Mouse (Mus musculus) intestine, embryonic 16.5 days (tissue): ENCODE measurements around the gene Zdhhc17. TPM values are rescaled to one million over a fixed set of nuclear protein-coding genes. Genes with fewer than 3 reads are reported as not detected.

Experiments used
- ATAC-seq: fragments of 200-750 bp; cut with Nextera tagmentation; 2 replicates; pipeline ENCODE4 v1.8.0; 2017; ENCODE audit warnings: moderate TSS enrichment, moderate library complexity
- H3K27ac ChIP-seq: fragments of 300-500 bp; sonication (generic); 2 replicates; pipeline ENCODE4 v1.5.1; 2014; ENCODE audit warnings: mild to moderate bottlenecking, low read length
- H3K27me3 ChIP-seq: fragments of 300-500 bp; sonication (generic); replicated peaks from 2 replicates; pipeline ENCODE4 v1.6.1; 2014; ENCODE audit warnings: low read length, control low read depth, mixed read lengths; ENCODE audit not compliant: control insufficient read depth, insufficient read depth
- H3K36me3 ChIP-seq: fragments of 300-500 bp; sonication (generic); 2 replicates; pipeline ENCODE4 v1.6.1; 2014; ENCODE audit warnings: low read length, control low read depth; ENCODE audit not compliant: control insufficient read depth, insufficient read depth
- H3K4me1 ChIP-seq: fragments of 300-500 bp; sonication (generic); 2 replicates; pipeline ENCODE4 v1.6.1; 2014; ENCODE audit warnings: low read length, control low read depth, mixed read lengths; ENCODE audit not compliant: control insufficient read depth, insufficient read depth
- H3K4me2 ChIP-seq: fragments of 300-500 bp; sonication (generic); 2 replicates; pipeline ENCODE4 v1.6.1; 2014; ENCODE audit warnings: low read depth, low read length, control low read depth
- H3K4me3 ChIP-seq: fragments of 300-500 bp; sonication (generic); 2 replicates; pipeline ENCODE4 v1.5.1; 2014; ENCODE audit warnings: mild to moderate bottlenecking, low read length
- H3K9ac ChIP-seq: fragments of 300-500 bp; sonication (generic); 2 replicates; pipeline ENCODE4 v1.6.1; 2014; ENCODE audit warnings: low read depth, low read length
- H3K9me3 ChIP-seq: fragments of 300-500 bp; sonication (generic); 2 replicates; pipeline ENCODE4 v1.6.1; 2016; ENCODE audit warnings: low read length, control low read depth; ENCODE audit not compliant: control insufficient read depth
- WGBS: fragments of 180-500 bp; shearing (Covaris S2); extraction: QIAGEN DNeasy Blood & Tissue Kit; methylation state at CpG from one replicate; pipeline ENCODE4 v1.1.7; 2014; 5-methylcytosine and 5-hydroxymethylcytosine counted together
- polyA plus RNA-seq: library from polyadenylated mRNA; unstranded; fragments of >200 nt; fragmentation: Nextera tagmentation; extraction: Ambion mirVana; gene quantifications from 2 replicates; pipeline ENCODE4 v1.2.1, GENCODE M21; 2015

Zdhhc17 gene
- polyA plus RNA-seq, 1 experiment from 2014 or later = 14.8 TPM

GRCm38 (mm10) chr10:111031511-111032365 is 21.8 kb upstream of the Zdhhc17 start:
- no peaks in the 10 kb centered on the region for H3K27me3 ChIP-seq
- 45% methylated on average over 20 of the region's 20 CpGs for WGBS
- no peak overlapping the region for H3K9ac ChIP-seq
- H3K4me2 ChIP-seq = peak overlapping the region; percentile 16
- no peaks in the 10 kb centered on the region for H3K9me3 ChIP-seq
- H3K4me1 ChIP-seq = no peaks in the 10 kb centered on the region
- peak overlapping the region; percentile 17 for H3K4me3 ChIP-seq
- no peak overlapping the region for H3K27ac ChIP-seq
- no peaks in the 10 kb centered on the region for H3K36me3 ChIP-seq
- no peak for ATAC-seq

- no peaks in the 10 kb centered on the region for H3K27me3 ChIP-seq
- 87% methylated on average over 2 of the region's 2 CpGs for WGBS
- H3K9ac ChIP-seq = no peak overlapping the region
- H3K4me3 ChIP-seq = no peak overlapping the region
- no peak for ATAC-seq
- no peak overlapping the region for H3K27ac ChIP-seq
- H3K4me1 ChIP-seq = no peaks in the 10 kb centered on the region
- H3K9me3 ChIP-seq = no peaks in the 10 kb centered on the region
- H3K36me3 ChIP-seq = no peaks in the 10 kb centered on the region
- H3K4me2 ChIP-seq = no peak overlapping the region
These were observed 20.9 kb upstream of the Zdhhc17 start for GRCm38 (mm10) chr10:111030845-111031244.

- Histone ChIP-seq H3K27me3 (no peaks in the 10 kb centered on the region), H3K27ac (no peak overlapping the region), H3K9me3 (no peaks in the 10 kb centered on the region), H3K4me1 (no peaks in the 10 kb centered on the region), H3K4me3 (no peak overlapping the region), H3K9ac (no peak overlapping the region), H3K36me3 (no peaks in the 10 kb centered on the region), H3K4me2 (no peak overlapping the region)
- 83% methylated on average over 6 of the region's 6 CpGs for WGBS
- ATAC-seq = no peak
These were observed 16.2 kb upstream of the Zdhhc17 start for GRCm38 (mm10) chr10:111026106-111026505.

GRCm38 (mm10) chr10:111024746-111025145 is 14.8 kb upstream of the Zdhhc17 start:
- no peak overlapping the region for H3K27ac ChIP-seq
- 67% methylated on average over 4 of the region's 4 CpGs for WGBS
- ATAC-seq = no peak
- no peaks in the 10 kb centered on the region for H3K9me3 ChIP-seq
- H3K27me3 ChIP-seq = no peaks in the 10 kb centered on the region
- no peak overlapping the region for H3K9ac ChIP-seq
- H3K4me1 ChIP-seq = no peaks in the 10 kb centered on the region
- H3K4me3 ChIP-seq = no peak overlapping the region
- no peaks in the 10 kb centered on the region for H3K36me3 ChIP-seq
- no peak overlapping the region for H3K4me2 ChIP-seq

GRCm38 (mm10) chr10:111014476-111014875 is 4.5 kb upstream of the Zdhhc17 start:
- Histone ChIP-seq H3K4me2 (no peak overlapping the region), H3K9ac (no peak overlapping the region), H3K36me3 (no peaks in the 10 kb centered on the region), H3K27ac (no peak overlapping the region), H3K4me1 (no peaks in the 10 kb centered on the region), H3K9me3 (no peaks in the 10 kb centered on the region), H3K27me3 (no peaks in the 10 kb centered on the region), H3K4me3 (no peak overlapping the region)
- 83% methylated on average over 17 of the region's 17 CpGs for whole genome bisulfite sequencing
- ATAC-seq = no peak

GRCm38 (mm10) chr10:111013265-111013664 is 3.3 kb upstream of the Zdhhc17 start:
- H3K4me2 ChIP-seq = no peak overlapping the region
- H3K27me3 ChIP-seq = no peaks in the 10 kb centered on the region
- no peak for ATAC-seq
- H3K9me3 ChIP-seq = no peaks in the 10 kb centered on the region
- 93% methylated on average over 3 of the region's 3 CpGs for WGBS
- H3K4me3 ChIP-seq = no peak overlapping the region
- no peaks in the 10 kb centered on the region for H3K36me3 ChIP-seq
- no peak overlapping the region for H3K27ac ChIP-seq
- H3K9ac ChIP-seq = no peak overlapping the region
- H3K4me1 ChIP-seq = no peaks in the 10 kb centered on the region

GRCm38 (mm10) chr10:111012496-111013038 is 2.6 kb upstream of the Zdhhc17 start:
- Histone ChIP-seq H3K4me1 (no peaks in the 10 kb centered on the region), H3K27ac (no peak overlapping the region), H3K4me2 (no peak overlapping the region), H3K4me3 (no peak overlapping the region), H3K9me3 (no peaks in the 10 kb centered on the region), H3K36me3 (no peaks in the 10 kb centered on the region), H3K9ac (no peak overlapping the region), H3K27me3 (no peaks in the 10 kb centered on the region)
- WGBS = 64% methylated on average over 5 of the region's 5 CpGs
- no peak for ATAC-seq

GRCm38 (mm10) chr10:111011226-111011765 is 1.4 kb upstream of the Zdhhc17 start:
- Histone ChIP-seq H3K27ac (peak overlapping the region; percentile 96), H3K4me1 (no peaks in the 10 kb centered on the region), H3K4me2 (peak overlapping the region; percentile 75), H3K27me3 (no peaks in the 10 kb centered on the region), H3K9ac (peak overlapping the region; percentile 98), H3K4me3 (peak overlapping the region; percentile 94), H3K9me3 (no peaks in the 10 kb centered on the region), H3K36me3 (no peaks in the 10 kb centered on the region)
- no peak for ATAC-seq
- WGBS = 2% methylated on average over 14 of the region's 14 CpGs

GRCm38 (mm10) chr10:111010480-111011225 is 713 bp upstream of the Zdhhc17 start:
- Histone ChIP-seq H3K36me3 (no peaks in the 10 kb centered on the region), H3K27ac (peak overlapping the region; percentile 96), H3K4me3 (peak overlapping the region; percentile 94), H3K27me3 (no peaks in the 10 kb centered on the region), H3K9me3 (no peaks in the 10 kb centered on the region), H3K9ac (peak overlapping the region; percentile 98), H3K4me1 (no peaks in the 10 kb centered on the region), H3K4me2 (peak overlapping the region; percentile 75)
- WGBS = under 1% methylated on average over 19 of the region's 19 CpGs
- no peak for ATAC-seq
